Mouse (Mus musculus) brown adipose tissue, adult 24 weeks (tissue): Measurements from ENCODE around the gene Dcaf8. TPM values are rescaled to one million over a fixed set of nuclear protein-coding genes. Genes with fewer than 3 reads are reported as not detected.

ENCODE experiments used
- H3K27ac ChIP-seq: fragments of 200-500 bp; replicated peaks from 2 replicates; pipeline ENCODE4 v1.5.1; 2012; ENCODE audit warnings: low read depth, mild to moderate bottlenecking, low read length
- H3K4me1 ChIP-seq: fragments of 200-500 bp; 2 replicates; pipeline ENCODE4 v1.6.1; 2012; ENCODE audit warnings: low read length, mixed read lengths; ENCODE audit not compliant: control insufficient read depth, insufficient read depth, insufficient read length
- H3K4me3 ChIP-seq: fragments of 200-500 bp; 2 replicates; pipeline ENCODE4 v1.5.1; 2012; ENCODE audit warnings: low read depth, mild to moderate bottlenecking, low read length, moderate library complexity; ENCODE audit not compliant: insufficient read depth
- polyA plus RNA-seq: library from polyadenylated mRNA; stranded (reverse); fragments of >200 nt; gene quantifications from 2 replicates; pipeline ENCODE4 v1.2.4, GENCODE M21; 2012; ENCODE audit not compliant: missing spikeins, insufficient read depth, insufficient read length

The Dcaf8 gene
- polyA plus RNA-seq, 1 experiment: 61.8 TPM

GRCm38 (mm10) chr1:172167911-172168310, 20.0 kb downstream of the Dcaf8 start:
- Histone ChIP-seq H3K4me3 (no peak overlapping the region), H3K27ac (no peak overlapping the region), H3K4me1 (no peaks in the 10 kb centered on the region)

- Histone ChIP-seq H3K4me3 (no peak overlapping the region), H3K4me1 (no peaks in the 10 kb centered on the region), H3K27ac (no peak overlapping the region)
These were observed 21.9 kb downstream of the Dcaf8 start for GRCm38 (mm10) chr1:172169809-172170208.

GRCm38 (mm10) chr1:172172381-172172780, 24.5 kb downstream of the Dcaf8 start:
- no peaks in the 10 kb centered on the region for H3K4me1 ChIP-seq
- H3K4me3 ChIP-seq: no peak overlapping the region
- H3K27ac ChIP-seq: no peak overlapping the region

GRCm38 (mm10) chr1:172173181-172173580, 25.3 kb downstream of the Dcaf8 start:
- Histone ChIP-seq H3K4me3 (no peak overlapping the region), H3K4me1 (no peaks in the 10 kb centered on the region), H3K27ac (no peak overlapping the region)

GRCm38 (mm10) chr1:172177791-172178190, 29.9 kb downstream of the Dcaf8 start:
- H3K4me1 ChIP-seq: no peaks in the 10 kb centered on the region
- H3K27ac ChIP-seq: no peak overlapping the region
- H3K4me3 ChIP-seq: no peak overlapping the region

GRCm38 (mm10) chr1:172179102-172179501, 31.2 kb downstream of the Dcaf8 start:
- no peak overlapping the region for H3K4me3 ChIP-seq
- no peaks in the 10 kb centered on the region for H3K4me1 ChIP-seq
- H3K27ac ChIP-seq: no peak overlapping the region

GRCm38 (mm10) chr1:172180881-172181280, 33.0 kb downstream of the Dcaf8 start:
- no peak overlapping the region for H3K27ac ChIP-seq
- no peak overlapping the region for H3K4me3 ChIP-seq
- no peaks in the 10 kb centered on the region for H3K4me1 ChIP-seq

GRCm38 (mm10) chr1:172181777-172182176, 33.9 kb downstream of the Dcaf8 start:
- no peak overlapping the region for H3K27ac ChIP-seq
- H3K4me3 ChIP-seq: no peak overlapping the region
- no peaks in the 10 kb centered on the region for H3K4me1 ChIP-seq

- Histone ChIP-seq H3K4me1 (no peaks in the 10 kb centered on the region), H3K4me3 (no peak overlapping the region), H3K27ac (no peak overlapping the region)
These were observed 35.2 kb downstream of the Dcaf8 start for GRCm38 (mm10) chr1:172183056-172183455.

- H3K27ac ChIP-seq: no peak overlapping the region
- no peaks in the 10 kb centered on the region for H3K4me1 ChIP-seq
- H3K4me3 ChIP-seq: no peak overlapping the region
These were observed 36.0 kb downstream of the Dcaf8 start for GRCm38 (mm10) chr1:172183915-172184314.

GRCm38 (mm10) chr1:172186401-172187289, 38.8 kb downstream of the Dcaf8 start:
- Histone ChIP-seq H3K4me1 (no peaks in the 10 kb centered on the region), H3K4me3 (no peak overlapping the region), H3K27ac (no peak overlapping the region)

GRCm38 (mm10) chr1:172188891-172189290, 41.0 kb downstream of the Dcaf8 start:
- Histone ChIP-seq H3K27ac (no peak overlapping the region), H3K4me3 (no peak overlapping the region), H3K4me1 (no peaks in the 10 kb centered on the region)

- Histone ChIP-seq H3K27ac (no peak overlapping the region), H3K4me3 (no peak overlapping the region)
These were observed 43.7 kb downstream of the Dcaf8 start for GRCm38 (mm10) chr1:172191578-172191977.

GRCm38 (mm10) chr1:172192217-172192616, 44.3 kb downstream of the Dcaf8 start:
- H3K4me1 ChIP-seq: no peaks in the 10 kb centered on the region
- H3K27ac ChIP-seq: no peak overlapping the region

More at GRCm38 (mm10) chr1:172191578-172191977, 43.7 kb downstream of the Dcaf8 start:
- H3K4me1 ChIP-seq: no peaks in the 10 kb centered on the region

GRCm38 (mm10) chr1:172194435-172194834, 46.6 kb downstream of the Dcaf8 start:
- Histone ChIP-seq H3K4me1 (no peaks in the 10 kb centered on the region), H3K4me3 (no peak overlapping the region), H3K27ac (no peak overlapping the region)

More at GRCm38 (mm10) chr1:172192217-172192616, 44.3 kb downstream of the Dcaf8 start:
- H3K4me3 ChIP-seq: no peak overlapping the region

- no peak overlapping the region for H3K4me3 ChIP-seq
- H3K4me1 ChIP-seq: peaks cover under 1% of the 10 kb centered on the region; the same call in 1 of the 2 replicates
- H3K27ac ChIP-seq: no peak overlapping the region
These were observed 49.3 kb downstream of the Dcaf8 start for GRCm38 (mm10) chr1:172197146-172197545.
